Mouse (Mus musculus): ENCODE results near the gene Lrba. TPM values are rescaled to one million over a fixed set of nuclear protein-coding genes. Genes with fewer than 3 reads are reported as not detected.

The Lrba gene
- 3.7 and 4.1 TPM in 2 replicates for polyA plus RNA-seq (2015; fragmentation: Nextera tagmentation; extraction: Ambion mirVana)

GRCm38 (mm10) chr3:86224564-86225421, at the start of gene Lrba:
Gene Lrba (plus strand): TSS chr3:86224680.
- peaks cover 3% of the 10 kb centered on the region; the same call in 1 of the 2 replicates for H3K4me1 ChIP-seq
- H3K4me2 ChIP-seq, result peak within 1 kb of the TSS; percentile 89
- ATAC-seq (ENCODE audit: insufficient number of reproducible peaks, low FRiP score, low TSS enrichment, low read depth), result peak; percentile 71
- H3K27me3 ChIP-seq, result no peaks in the 10 kb centered on the region
- no peaks in the 10 kb centered on the region for H3K36me3 ChIP-seq
- H3K9ac ChIP-seq, result peak within 1 kb of the TSS; percentile 65
- no peaks in the 10 kb centered on the region for H3K9me3 ChIP-seq
- peak within 1 kb of the TSS; percentile 94 for H3K27ac ChIP-seq
- H3K4me3 ChIP-seq, result peak within 1 kb of the TSS; percentile 92
- WGBS, result under 1% methylated on average over 48 of the region's 55 CpGs

- Histone ChIP-seq H3K9me3 (no peaks in the 10 kb centered on the region), H3K4me3 (no peak overlapping the region), H3K27ac (no peak overlapping the region), H3K4me1 (no peaks in the 10 kb centered on the region), H3K36me3 (no peaks in the 10 kb centered on the region), H3K9ac (no peak overlapping the region), H3K4me2 (no peak overlapping the region), H3K27me3 (no peaks in the 10 kb centered on the region)
- no peak for ATAC-seq (ENCODE audit: insufficient number of reproducible peaks, low FRiP score, low TSS enrichment, low read depth)
- 86% methylated on average over 7 of the region's 7 CpGs for WGBS
Measured at GRCm38 (mm10) chr3:86179714-86180113, 44.8 kb upstream of the Lrba start.

- ATAC-seq (ENCODE audit: insufficient number of reproducible peaks, low FRiP score, low TSS enrichment, low read depth), result no peak
- Histone ChIP-seq H3K27me3 (no peaks in the 10 kb centered on the region), H3K4me1 (no peaks in the 10 kb centered on the region), H3K9ac (no peak overlapping the region), H3K9me3 (no peaks in the 10 kb centered on the region), H3K4me2 (no peak overlapping the region), H3K4me3 (no peak overlapping the region), H3K36me3 (no peaks in the 10 kb centered on the region), H3K27ac (no peak overlapping the region)
- 48% methylated on average over 5 of the region's 5 CpGs for WGBS
Measured at GRCm38 (mm10) chr3:86181107-86181506, 43.4 kb upstream of the Lrba start.

- no peak overlapping the region for H3K4me3 ChIP-seq
- H3K27me3 ChIP-seq, result no peaks in the 10 kb centered on the region
- H3K9me3 ChIP-seq, result no peaks in the 10 kb centered on the region
- H3K27ac ChIP-seq, result no peak overlapping the region
- WGBS, result 87% methylated on average over 7 of the region's 7 CpGs
- peaks cover 6% of the 10 kb centered on the region; the same call in 1 of the 2 replicates for H3K4me1 ChIP-seq
- no peak overlapping the region for H3K9ac ChIP-seq
- H3K36me3 ChIP-seq, result no peaks in the 10 kb centered on the region
- no peak overlapping the region for H3K4me2 ChIP-seq
- no peak for ATAC-seq (ENCODE audit: insufficient number of reproducible peaks, low FRiP score, low TSS enrichment, low read depth)
Measured at GRCm38 (mm10) chr3:86184546-86184945, 39.9 kb upstream of the Lrba start.

- Histone ChIP-seq H3K27ac (no peak overlapping the region), H3K9me3 (no peaks in the 10 kb centered on the region)
- WGBS, result 13% methylated on average over 5 of the region's 5 CpGs
Measured at GRCm38 (mm10) chr3:86187736-86188389, 36.6 kb upstream of the Lrba start.

GRCm38 (mm10) chr3:86195981-86196380, 28.5 kb upstream of the Lrba start:
- H3K9me3 ChIP-seq, result no peaks in the 10 kb centered on the region
- H3K4me2 ChIP-seq, result no peak overlapping the region
- H3K27me3 ChIP-seq, result no peaks in the 10 kb centered on the region
- H3K27ac ChIP-seq, result no peak overlapping the region
- H3K36me3 ChIP-seq, result no peaks in the 10 kb centered on the region
- ATAC-seq (ENCODE audit: insufficient number of reproducible peaks, low FRiP score, low TSS enrichment, low read depth), result no peak
- H3K4me1 ChIP-seq, result no peaks in the 10 kb centered on the region
- no peak overlapping the region for H3K4me3 ChIP-seq
- 62% methylated on average over 15 of the region's 15 CpGs for WGBS
- no peak overlapping the region for H3K9ac ChIP-seq

More at GRCm38 (mm10) chr3:86187736-86188389, 36.6 kb upstream of the Lrba start:
- Histone ChIP-seq H3K9ac (no peak overlapping the region), H3K4me2 (no peak overlapping the region), H3K4me1 (peaks cover 6% of the 10 kb centered on the region; the same call in 1 of the 2 replicates), H3K27me3 (no peaks in the 10 kb centered on the region), H3K4me3 (no peak overlapping the region), H3K36me3 (no peaks in the 10 kb centered on the region)
- ATAC-seq (ENCODE audit: insufficient number of reproducible peaks, low FRiP score, low TSS enrichment, low read depth), result no peak

GRCm38 (mm10) chr3:86196471-86196870, 28.0 kb upstream of the Lrba start:
- 56% methylated on average over 3 of the region's 3 CpGs for WGBS
- Histone ChIP-seq H3K4me2 (no peak overlapping the region), H3K9me3 (no peaks in the 10 kb centered on the region), H3K4me3 (no peak overlapping the region), H3K27me3 (no peaks in the 10 kb centered on the region), H3K4me1 (no peaks in the 10 kb centered on the region), H3K9ac (no peak overlapping the region), H3K36me3 (no peaks in the 10 kb centered on the region), H3K27ac (no peak overlapping the region)
- ATAC-seq (ENCODE audit: insufficient number of reproducible peaks, low FRiP score, low TSS enrichment, low read depth), result no peak

GRCm38 (mm10) chr3:86201645-86202175, 22.8 kb upstream of the Lrba start:
- Histone ChIP-seq H3K9ac (no peak overlapping the region), H3K27me3 (no peaks in the 10 kb centered on the region), H3K9me3 (no peaks in the 10 kb centered on the region), H3K4me2 (no peak overlapping the region), H3K27ac (no peak overlapping the region), H3K4me1 (no peaks in the 10 kb centered on the region), H3K36me3 (no peaks in the 10 kb centered on the region), H3K4me3 (no peak overlapping the region)
- 88% methylated on average over 1 of the region's 1 CpGs for WGBS
- no peak for ATAC-seq (ENCODE audit: insufficient number of reproducible peaks, low FRiP score, low TSS enrichment, low read depth)

GRCm38 (mm10) chr3:86202449-86202848, 22.0 kb upstream of the Lrba start:
- WGBS, result 90% methylated on average over 3 of the region's 3 CpGs
- no peak overlapping the region for H3K4me3 ChIP-seq
- no peak for ATAC-seq (ENCODE audit: insufficient number of reproducible peaks, low FRiP score, low TSS enrichment, low read depth)

GRCm38 (mm10) chr3:86204608-86205358, 19.7 kb upstream of the Lrba start:
- WGBS, result 65% methylated on average over 6 of the region's 6 CpGs

More at GRCm38 (mm10) chr3:86202449-86202848, 22.0 kb upstream of the Lrba start:
- no peaks in the 10 kb centered on the region for H3K9me3 ChIP-seq
- H3K9ac ChIP-seq, result no peak overlapping the region
- H3K27ac ChIP-seq, result no peak overlapping the region
- H3K4me2 ChIP-seq, result no peak overlapping the region
- H3K27me3 ChIP-seq, result no peaks in the 10 kb centered on the region
- no peaks in the 10 kb centered on the region for H3K36me3 ChIP-seq
- H3K4me1 ChIP-seq, result no peaks in the 10 kb centered on the region

GRCm38 (mm10) chr3:86206556-86206955, 17.9 kb upstream of the Lrba start:
- H3K4me2 ChIP-seq, result no peak overlapping the region
- no peak overlapping the region for H3K9ac ChIP-seq
- no peak for ATAC-seq (ENCODE audit: insufficient number of reproducible peaks, low FRiP score, low TSS enrichment, low read depth)
- H3K9me3 ChIP-seq, result no peaks in the 10 kb centered on the region
- no peaks in the 10 kb centered on the region for H3K4me1 ChIP-seq
- H3K27ac ChIP-seq, result no peak overlapping the region
- 82% methylated on average over 2 of the region's 2 CpGs for WGBS
- H3K4me3 ChIP-seq, result no peak overlapping the region
- H3K27me3 ChIP-seq, result no peaks in the 10 kb centered on the region
- H3K36me3 ChIP-seq, result no peaks in the 10 kb centered on the region

More at GRCm38 (mm10) chr3:86204608-86205358, 19.7 kb upstream of the Lrba start:
- Histone ChIP-seq H3K4me3 (no peak overlapping the region), H3K9me3 (no peaks in the 10 kb centered on the region), H3K27me3 (no peaks in the 10 kb centered on the region), H3K9ac (no peak overlapping the region), H3K27ac (no peak overlapping the region), H3K36me3 (no peaks in the 10 kb centered on the region), H3K4me1 (no peaks in the 10 kb centered on the region), H3K4me2 (no peak overlapping the region)
- no peak for ATAC-seq (ENCODE audit: insufficient number of reproducible peaks, low FRiP score, low TSS enrichment, low read depth)

Data from limb, embryonic 15.5 days (tissue).